Mouse (Mus musculus) E14TG2a.4 (cell line): ENCODE results near the gene Hrh3.

ENCODE experiments used
- CTCF ChIP-seq: conservative IDR thresholded peaks from 2 replicates; pipeline ENCODE4 v1.5.1; 2014; ENCODE audit warnings: low read length
- NANOG ChIP-seq: IDR thresholded peaks from 2 replicates; pipeline ENCODE4 v1.6.1; 2014; ENCODE audit warnings: borderline replicate concordance, low read length, mixed read lengths
- POU5F1 ChIP-seq: IDR thresholded peaks from 2 replicates; pipeline ENCODE4 v1.6.1; 2014; ENCODE audit warnings: low read length, borderline replicate concordance

- TF ChIP-seq CTCF (no peak), NANOG (no peak), POU5F1 (no peak)
These were observed 44.3 kb upstream of the Hrh3 start for GRCm38 (mm10) chr2:180148551-180148950.
